Comparison of ENCODE assay signal across 13 mouse cellular contexts in the genomic region with DNA sequence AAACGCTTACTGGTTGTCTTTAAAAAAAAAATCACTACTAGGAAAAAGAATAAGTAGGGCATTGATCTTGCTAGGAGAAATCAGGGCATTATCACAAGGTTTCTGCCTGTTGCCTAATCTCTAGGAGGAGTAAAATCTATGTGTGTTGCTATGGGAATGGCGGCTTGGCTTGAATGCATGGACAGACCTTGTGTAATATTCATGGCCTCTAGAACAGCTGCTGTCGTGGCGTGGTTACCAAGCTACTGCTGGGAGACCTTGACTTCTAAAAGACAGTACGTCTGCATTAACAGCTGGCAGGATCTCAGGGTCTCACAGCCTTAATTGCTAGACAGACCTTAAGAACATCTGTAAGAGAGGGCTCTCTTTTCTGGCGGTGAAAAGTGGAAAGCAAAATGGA.
DNase-seq lines count a peak whose midpoint lies in the region; ATAC-seq and TF ChIP-seq lines count a peak whose summit lies in the region.
"Had no signal": no experiment of that assay in that cellular context is flagged by ENCODE, and none has a peak within 500 bp of the region (broad histone marks: within the 10 kb centered on the region; RNA-seq: fewer than 3 reads in every experiment).

No protein-coding gene starts in this region.

- no peaks in the 10 kb centered on the region for H3K79me2 ChIP-seq in heart, adult 2 months (replicated peaks; ENCODE audit: control insufficient read depth, insufficient read depth, low read length)

- TF ChIP-seq EP300 in heart, adult 2 months (IDR thresholded peaks at IDR 0.05; ENCODE audit: insufficient read depth, low read depth, low read length), result no peak

- WGBS in midbrain, embryonic 10.5 days, result 53% methylated on average over 6 of the region's 6 CpGs
- 83% methylated on average over 6 of the region's 6 CpGs for WGBS in heart, adult 2 months

- H3K4me3 ChIP-seq in midbrain, embryonic 10.5 days, result no peak overlapping the region
- H3K4me3 ChIP-seq in heart, adult 2 months, result no peak overlapping the region

- no peaks in the 10 kb centered on the region for H3K9me3 ChIP-seq in midbrain, embryonic 10.5 days (replicated peaks)

- no peak for TF ChIP-seq POLR2A in heart, adult 2 months (IDR thresholded peaks at IDR 0.05; ENCODE audit: insufficient read depth, low read depth, low read length)

- 0 out of 2 replicates have a peak, but pooled peaks cover 7% of the 10 kb centered on the region for H3K27me3 ChIP-seq in midbrain, embryonic 10.5 days (ENCODE audit: low read depth, poor library complexity, severe bottlenecking)
- H3K27me3 ChIP-seq in heart, adult 2 months (ENCODE audit: control insufficient read depth, insufficient read depth, low read length), result no peaks in the 10 kb centered on the region

- peaks cover 31% of the 10 kb centered on the region for H3K4me1 ChIP-seq in midbrain, embryonic 10.5 days
- H3K4me1 ChIP-seq in heart, adult 2 months (ENCODE audit: control insufficient read depth, insufficient read depth, low read length), result peaks cover 3% of the 10 kb centered on the region; the same call in 1 of the 2 replicates

- ATAC-seq in frontal cortex, adult (ENCODE audit: low TSS enrichment), result no peak
- ATAC-seq: activated CD4-positive, CD25-positive, alpha-beta regulatory T cell, adult 4 months; liver, postnatal 0 days had no signal

- DNase-seq in ovary, adult 18-20 months (ENCODE audit: low spot score), result peak; percentile 31
- no peak for DNase-seq in ovary, postnatal 10 days (ENCODE audit: low spot score)
- DNase-seq in embryo, embryonic 10.5 days (ENCODE audit: low spot score), result peak; percentile 46
- peak; percentile 50 for DNase-seq in midbrain, embryonic 10.5 days (ENCODE audit: low spot score)
- DNase-seq in retina, embryonic 14.5 days (ENCODE audit: low spot score), result peak; percentile 41
- no peak for DNase-seq in heart, adult 2 months
- DNase-seq: cerebellum, adult 9-10 months; kidney, postnatal 25 days; liver, postnatal 0 days; spleen, adult 18-20 months; thymus, postnatal 14 days had no signal

- TF ChIP-seq CTCF in heart, adult 2 months (IDR thresholded peaks at IDR 0.05), result no peak

- intact Hi-C loops in heart, adult 2 months (cut with DNase I), result no loop called here

- H3K27ac ChIP-seq in midbrain, embryonic 10.5 days (replicated peaks), result no peak overlapping the region
- no peak overlapping the region for H3K27ac ChIP-seq in heart, adult 2 months

- no peaks in the 10 kb centered on the region for H3K36me3 ChIP-seq in midbrain, embryonic 10.5 days
- H3K36me3 ChIP-seq in heart, adult 2 months (ENCODE audit: control insufficient read depth, insufficient read depth, low read length), result peaks cover 4% of the 10 kb centered on the region; the same call in 1 of the 2 replicates

- H3K9ac ChIP-seq in heart, adult 2 months (ENCODE audit: low read depth, low read length), result no peak overlapping the region
- H3K9ac ChIP-seq: liver, postnatal 0 days had no signal

Comparison
In these comparisons a context has a peak if more than half of its experiments do, and no peak if none do; other contexts are left out.
1. DNase-seq: peak in ovary, adult 18-20 months (single experiment), embryo, embryonic 10.5 days (single experiment), midbrain, embryonic 10.5 days (single experiment) and retina, embryonic 14.5 days (single experiment); none in ovary, postnatal 10 days (single experiment) and heart, adult 2 months (0 of 2).